In the genomic region with DNA sequence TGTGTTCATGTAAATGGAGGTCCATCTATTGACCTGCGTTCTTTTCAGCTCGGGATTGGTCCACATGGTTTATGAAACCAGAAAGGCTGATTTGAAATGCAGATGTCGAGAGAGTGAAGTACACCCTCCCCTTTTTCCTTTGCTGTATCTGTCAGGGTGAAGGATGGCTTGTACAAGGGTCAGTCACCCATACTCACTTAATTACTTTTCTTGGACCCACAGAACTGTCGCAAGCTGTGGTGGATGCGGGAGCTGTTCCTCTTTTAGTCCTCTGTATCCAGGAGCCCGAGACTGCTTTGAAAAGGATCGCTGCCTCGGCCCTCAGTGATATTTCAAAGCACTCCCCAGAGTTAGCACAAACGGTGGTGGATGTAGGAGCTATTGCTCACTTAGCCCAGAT, we compare ENCODE assay signal across 19 mouse cellular contexts. TPM values are rescaled to one million over a fixed set of nuclear protein-coding genes. Genes with fewer than 3 reads are reported as not detected.
DNase-seq lines count a peak whose midpoint lies in the region; ATAC-seq lines count a peak whose summit lies in the region.
"Had no signal": no experiment of that assay in that cellular context is flagged by ENCODE, and none has a peak within 500 bp of the region (broad histone marks: within the 10 kb centered on the region; RNA-seq: fewer than 3 reads in every experiment).

No protein-coding gene starts in this region.

- ATAC-seq in forebrain, embryonic 11.5 days (replicated peaks; ENCODE audit: low FRiP score): peak; percentile 88
- ATAC-seq in forebrain, embryonic 13.5 days: peak; percentile 87
- ATAC-seq in hindbrain, embryonic 16.5 days: no peak
- ATAC-seq in neural tube, embryonic 12.5 days (ENCODE audit: low FRiP score, low read depth): peak; percentile 80; the same call in 1 of the 2 replicates
- ATAC-seq: Patski had no signal

- no peak overlapping the region for H3K4me2 ChIP-seq in forebrain, embryonic 11.5 days (ENCODE audit: low read depth, low read length, severe bottlenecking)
- H3K4me2 ChIP-seq in forebrain, embryonic 13.5 days: peak overlapping the region; percentile 33
- H3K4me2 ChIP-seq in hindbrain, embryonic 16.5 days (ENCODE audit: low read length): peak overlapping the region; percentile 42
- H3K4me2 ChIP-seq in neural tube, embryonic 12.5 days (replicated peaks): peak overlapping the region; percentile 39
- H3K4me2 ChIP-seq: limb, embryonic 13.5 days had no signal

- 33% methylated on average over 9 of the region's 9 CpGs for WGBS in forebrain, embryonic 11.5 days
- WGBS in forebrain, embryonic 10.5 days: 52% methylated on average over 9 of the region's 9 CpGs
- WGBS in forebrain, embryonic 13.5 days: 13% methylated on average over 9 of the region's 9 CpGs
- WGBS in hindbrain, embryonic 16.5 days: 12% methylated on average over 9 of the region's 9 CpGs
- WGBS in neural tube, embryonic 12.5 days: 8% methylated on average over 9 of the region's 9 CpGs

- no peaks in the 10 kb centered on the region for H3K9me3 ChIP-seq in forebrain, embryonic 11.5 days (ENCODE audit: control insufficient read depth, low read length)
- no peaks in the 10 kb centered on the region for H3K9me3 ChIP-seq in forebrain, embryonic 10.5 days
- no peaks in the 10 kb centered on the region for H3K9me3 ChIP-seq in forebrain, embryonic 13.5 days (replicated peaks)
- H3K9me3 ChIP-seq in hindbrain, embryonic 16.5 days (ENCODE audit: control insufficient read depth, low read length): no peaks in the 10 kb centered on the region
- no peaks in the 10 kb centered on the region for H3K9me3 ChIP-seq in neural tube, embryonic 12.5 days
- H3K9me3 ChIP-seq: limb, embryonic 13.5 days had no signal

- H3K36me3 ChIP-seq in forebrain, embryonic 11.5 days (ENCODE audit: control insufficient read depth, insufficient read depth, low read length): no peaks in the 10 kb centered on the region
- no peaks in the 10 kb centered on the region for H3K36me3 ChIP-seq in forebrain, embryonic 10.5 days (replicated peaks)
- H3K36me3 ChIP-seq in forebrain, embryonic 13.5 days (ENCODE audit: poor library complexity, severe bottlenecking): no peaks in the 10 kb centered on the region
- H3K36me3 ChIP-seq in hindbrain, embryonic 16.5 days (ENCODE audit: control insufficient read depth, insufficient read depth, low read length): no peaks in the 10 kb centered on the region
- H3K36me3 ChIP-seq in neural tube, embryonic 12.5 days: no peaks in the 10 kb centered on the region
- H3K36me3 ChIP-seq: limb, embryonic 13.5 days had no signal

- H3K27ac ChIP-seq in forebrain, embryonic 11.5 days (ENCODE audit: low read depth, low read length): no peak overlapping the region
- no peak overlapping the region for H3K27ac ChIP-seq in forebrain, embryonic 10.5 days
- no peak overlapping the region for H3K27ac ChIP-seq in forebrain, embryonic 13.5 days
- H3K27ac ChIP-seq in hindbrain, embryonic 16.5 days (ENCODE audit: low read depth, low read length): no peak overlapping the region
- no peak overlapping the region for H3K27ac ChIP-seq in neural tube, embryonic 12.5 days
- H3K27ac ChIP-seq: left cerebral cortex, adult 2 months; limb, embryonic 13.5 days had no signal

- peaks cover 2% of the 10 kb centered on the region; the same call in 1 of the 2 replicates for H3K4me1 ChIP-seq in forebrain, embryonic 11.5 days (replicated peaks; ENCODE audit: control insufficient read depth, insufficient read depth, low read length)
- H3K4me1 ChIP-seq in forebrain, embryonic 10.5 days: peaks cover 14% of the 10 kb centered on the region
- peaks cover 9% of the 10 kb centered on the region for H3K4me1 ChIP-seq in forebrain, embryonic 13.5 days
- H3K4me1 ChIP-seq in hindbrain, embryonic 16.5 days (ENCODE audit: control insufficient read depth, insufficient read depth, low read depth, low read length): no peaks in the 10 kb centered on the region
- 0 out of 2 replicates have a peak, but pooled peaks cover 5% of the 10 kb centered on the region for H3K4me1 ChIP-seq in neural tube, embryonic 12.5 days
- H3K4me1 ChIP-seq: limb, embryonic 13.5 days had no signal

- no peak overlapping the region for H3K4me3 ChIP-seq in forebrain, embryonic 11.5 days (ENCODE audit: low read depth, low read length)
- H3K4me3 ChIP-seq in forebrain, embryonic 10.5 days: no peak overlapping the region
- H3K4me3 ChIP-seq in forebrain, embryonic 13.5 days: no peak overlapping the region
- no peak overlapping the region for H3K4me3 ChIP-seq in hindbrain, embryonic 16.5 days (ENCODE audit: low read length)
- H3K4me3 ChIP-seq in neural tube, embryonic 12.5 days: no peak overlapping the region
- H3K4me3 ChIP-seq: left cerebral cortex, adult 2 months; limb, embryonic 13.5 days; myocyte had no signal

- H3K27me3 ChIP-seq in forebrain, embryonic 11.5 days (ENCODE audit: control insufficient read depth, insufficient read depth, low read length): peaks cover 4% of the 10 kb centered on the region; the same call in 1 of the 2 replicates
- peaks cover 59% of the 10 kb centered on the region for H3K27me3 ChIP-seq in forebrain, embryonic 10.5 days (ENCODE audit: poor library complexity, severe bottlenecking)
- H3K27me3 ChIP-seq in forebrain, embryonic 13.5 days: peaks cover 46% of the 10 kb centered on the region
- H3K27me3 ChIP-seq in hindbrain, embryonic 16.5 days (replicated peaks; ENCODE audit: control insufficient read depth, insufficient read depth, low read length): no peaks in the 10 kb centered on the region
- no peaks in the 10 kb centered on the region for H3K27me3 ChIP-seq in neural tube, embryonic 12.5 days (replicated peaks)
- H3K27me3 ChIP-seq: limb, embryonic 13.5 days; Patski had no signal

- no peak for DNase-seq in forebrain, embryonic 11.5 days (ENCODE audit: low spot score)
- no peak for DNase-seq in forebrain, embryonic 10.5 days (ENCODE audit: extremely low spot score, low spot score)
- no peak for DNase-seq in lung, postnatal 10 days
- DNase-seq in layer of hippocampus, adult 11-12 months (ENCODE audit: low spot score): no peak
- no peak for DNase-seq in thymus, adult 18-20 months
- DNase-seq: adrenal gland, adult 8-10 months; cerebellum, postnatal 25 days; heart, postnatal 14 days; kidney, adult 18-20 months; lung, postnatal 4 days; right cerebral cortex, adult 18-20 months had no signal

- no peak overlapping the region for H3K9ac ChIP-seq in forebrain, embryonic 11.5 days (ENCODE audit: low read length)
- no peak overlapping the region for H3K9ac ChIP-seq in forebrain, embryonic 13.5 days
- no peak overlapping the region for H3K9ac ChIP-seq in hindbrain, embryonic 16.5 days (ENCODE audit: low read depth, low read length)
- H3K9ac ChIP-seq in neural tube, embryonic 12.5 days: no peak overlapping the region
- H3K9ac ChIP-seq: limb, embryonic 13.5 days had no signal

RNA-seq across cellular contexts. Expression of a gene that starts 37.9 kb away (rescaled TPM):
- polyA plus RNA-seq in forebrain, embryonic 11.5 days (2014; fragmentation: Nextera tagmentation; extraction: Ambion mirVana): 0.21 and 0.44 TPM in 2 replicates
- not detected in 2 replicates for polyA plus RNA-seq in forebrain, embryonic 10.5 days (2016; fragmentation: Nextera tagmentation; extraction: Ambion mirVana)
- polyA plus RNA-seq in forebrain, embryonic 13.5 days (2015; fragmentation: Nextera tagmentation; extraction: Ambion mirVana): 0.20 and 0.32 TPM in 2 replicates
- 0.06 and 0.14 TPM in 2 replicates for polyA plus RNA-seq in hindbrain, embryonic 16.5 days (2015; fragmentation: Nextera tagmentation; extraction: Ambion mirVana)
- 0.13 and 0.34 TPM in 2 replicates for polyA plus RNA-seq in neural tube, embryonic 12.5 days (2016; fragmentation: Nextera tagmentation; extraction: Ambion mirVana)
- polyA plus RNA-seq: limb, embryonic 13.5 days; liver, embryonic 16.5 days had no signal

RNA-seq across cellular contexts. Expression of a gene that starts 54.9 kb away (rescaled TPM):
- 44.4 and 47.5 TPM in 2 replicates for polyA plus RNA-seq in forebrain, embryonic 11.5 days (2014; fragmentation: Nextera tagmentation; extraction: Ambion mirVana)
- polyA plus RNA-seq in forebrain, embryonic 10.5 days (2016; fragmentation: Nextera tagmentation; extraction: Ambion mirVana): 25.9 and 28.3 TPM in 2 replicates
- 34.4 and 35.5 TPM in 2 replicates for polyA plus RNA-seq in forebrain, embryonic 13.5 days (2015; fragmentation: Nextera tagmentation; extraction: Ambion mirVana)
- polyA plus RNA-seq in hindbrain, embryonic 16.5 days (2015; fragmentation: Nextera tagmentation; extraction: Ambion mirVana): 14.0 and 15.6 TPM in 2 replicates
- polyA plus RNA-seq in neural tube, embryonic 12.5 days (2016; fragmentation: Nextera tagmentation; extraction: Ambion mirVana): 42.1 and 42.6 TPM in 2 replicates

RNA-seq across cellular contexts. Expression of a gene that starts 59.5 kb away (rescaled TPM):
- 123 and 134 TPM in 2 replicates for polyA plus RNA-seq in forebrain, embryonic 11.5 days (2014; fragmentation: Nextera tagmentation; extraction: Ambion mirVana)
- polyA plus RNA-seq in forebrain, embryonic 10.5 days (2016; fragmentation: Nextera tagmentation; extraction: Ambion mirVana): 87.4 and 90.9 TPM in 2 replicates
- 211 and 226 TPM in 2 replicates for polyA plus RNA-seq in forebrain, embryonic 13.5 days (2015; fragmentation: Nextera tagmentation; extraction: Ambion mirVana)
- 177 and 182 TPM in 2 replicates for polyA plus RNA-seq in hindbrain, embryonic 16.5 days (2015; fragmentation: Nextera tagmentation; extraction: Ambion mirVana)
- polyA plus RNA-seq in neural tube, embryonic 12.5 days (2016; fragmentation: Nextera tagmentation; extraction: Ambion mirVana): 186 and 192 TPM in 2 replicates
